Mouse (Mus musculus): ENCODE data around the gene Sntg2. TPM values are rescaled to one million over a fixed set of nuclear protein-coding genes. Genes with fewer than 3 reads are reported as not detected.
A peak's percentile ranks its signal among the peaks of the same experiment; 100 is the strongest.

Gene Sntg2
- polyA plus RNA-seq, 1 experiment from 2014 or later = 2.2 TPM

GRCm38 (mm10) chr12:30313021-30313420 lies 60.2 kb downstream of the Sntg2 start:
- Histone ChIP-seq H3K36me3 (ENCODE audit: control insufficient read depth, insufficient read depth, low read length) (no peaks in the 10 kb centered on the region), H3K27ac (replicated peaks; ENCODE audit: low read depth, low read length) (no peak overlapping the region), H3K27me3 (ENCODE audit: control insufficient read depth, insufficient read depth, low read length) (no peaks in the 10 kb centered on the region), H3K9ac (ENCODE audit: low read length) (no peak overlapping the region), H3K9me3 (ENCODE audit: control insufficient read depth, low read length) (no peaks in the 10 kb centered on the region), H3K4me3 (ENCODE audit: low read depth, low read length) (no peak overlapping the region), H3K4me2 (ENCODE audit: low read depth, severe bottlenecking) (no peak overlapping the region), H3K4me1 (ENCODE audit: control insufficient read depth, insufficient read depth, low read length) (no peaks in the 10 kb centered on the region)
- DNase-seq (ENCODE audit: low spot score) = no peak
- ATAC-seq (ENCODE audit: insufficient number of reproducible peaks, low FRiP score, low TSS enrichment, low read depth) = no peak

GRCm38 (mm10) chr12:30308197-30308939 lies 64.8 kb downstream of the Sntg2 start:
- H3K27me3 ChIP-seq (ENCODE audit: control insufficient read depth, insufficient read depth, low read length) = no peaks in the 10 kb centered on the region
- H3K9ac ChIP-seq (ENCODE audit: low read length) = no peak overlapping the region
- no peak for DNase-seq (ENCODE audit: low spot score)
- no peak overlapping the region for H3K4me3 ChIP-seq (ENCODE audit: low read depth, low read length)
- no peak overlapping the region for H3K4me2 ChIP-seq (ENCODE audit: low read depth, severe bottlenecking)
- no peak for ATAC-seq (ENCODE audit: insufficient number of reproducible peaks, low FRiP score, low TSS enrichment, low read depth)
- H3K9me3 ChIP-seq (ENCODE audit: control insufficient read depth, low read length) = no peaks in the 10 kb centered on the region
- H3K36me3 ChIP-seq (ENCODE audit: control insufficient read depth, insufficient read depth, low read length) = no peaks in the 10 kb centered on the region
- H3K4me1 ChIP-seq (ENCODE audit: control insufficient read depth, insufficient read depth, low read length) = no peaks in the 10 kb centered on the region
- WGBS = 68% methylated on average over 5 of the region's 5 CpGs
- no peak overlapping the region for H3K27ac ChIP-seq (replicated peaks; ENCODE audit: low read depth, low read length)

DNA sequence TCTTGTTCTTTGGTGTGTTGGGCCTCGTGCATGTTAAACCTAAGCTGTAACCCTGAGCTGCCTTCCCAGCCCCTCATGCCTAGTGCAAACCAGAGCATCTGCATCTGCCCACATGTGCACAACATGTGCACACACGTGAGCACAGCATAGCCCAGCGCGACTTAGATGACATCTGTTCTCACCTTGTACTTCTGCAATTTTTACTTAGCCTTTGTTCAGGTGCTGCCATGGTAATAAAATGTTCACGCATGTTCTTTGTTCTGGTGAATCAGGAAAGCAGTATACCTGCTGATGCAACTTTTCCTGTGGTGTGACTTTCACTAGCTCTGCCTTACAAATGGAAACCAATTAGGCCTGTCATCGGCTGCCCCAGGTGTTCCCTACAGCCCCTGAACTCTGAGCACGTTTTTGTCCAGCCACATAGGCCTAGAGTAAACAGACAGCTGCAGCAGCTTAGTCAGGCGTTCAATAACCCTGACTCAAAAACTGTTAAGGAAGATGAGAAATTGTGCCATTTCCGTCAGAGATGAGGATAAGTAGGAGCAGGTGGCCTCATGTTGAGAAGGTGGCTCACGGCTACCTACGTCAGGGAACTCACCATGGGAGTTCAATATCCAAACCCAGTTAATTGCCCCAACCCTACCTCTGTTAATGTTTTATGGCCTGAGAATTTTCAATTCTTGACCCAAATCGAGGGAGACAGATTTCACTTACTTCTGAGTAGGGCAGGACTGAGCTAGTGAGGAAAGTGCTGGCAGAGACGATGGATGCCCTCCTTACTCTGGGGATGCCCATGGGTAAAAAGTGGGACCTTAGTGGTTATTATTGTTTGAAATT lies 80.2 kb downstream of the Sntg2 start:
- WGBS = 45% methylated on average over 13 of the region's 13 CpGs
- Histone ChIP-seq H3K9ac (ENCODE audit: low read length) (no peak overlapping the region), H3K4me1 (ENCODE audit: control insufficient read depth, insufficient read depth, low read length) (peaks cover 3% of the 10 kb centered on the region; the same call in 1 of the 2 replicates), H3K4me2 (ENCODE audit: low read depth, severe bottlenecking) (no peak overlapping the region), H3K27me3 (ENCODE audit: control insufficient read depth, insufficient read depth, low read length) (no peaks in the 10 kb centered on the region), H3K36me3 (ENCODE audit: control insufficient read depth, insufficient read depth, low read length) (no peaks in the 10 kb centered on the region), H3K4me3 (ENCODE audit: low read depth, low read length) (no peak overlapping the region), H3K9me3 (ENCODE audit: control insufficient read depth, low read length) (no peaks in the 10 kb centered on the region), H3K27ac (replicated peaks; ENCODE audit: low read depth, low read length) (no peak overlapping the region)
- ATAC-seq (ENCODE audit: insufficient number of reproducible peaks, low FRiP score, low TSS enrichment, low read depth) (peak; percentile 82), DNase-seq (ENCODE audit: low spot score) (peak; percentile 65)

DNA sequence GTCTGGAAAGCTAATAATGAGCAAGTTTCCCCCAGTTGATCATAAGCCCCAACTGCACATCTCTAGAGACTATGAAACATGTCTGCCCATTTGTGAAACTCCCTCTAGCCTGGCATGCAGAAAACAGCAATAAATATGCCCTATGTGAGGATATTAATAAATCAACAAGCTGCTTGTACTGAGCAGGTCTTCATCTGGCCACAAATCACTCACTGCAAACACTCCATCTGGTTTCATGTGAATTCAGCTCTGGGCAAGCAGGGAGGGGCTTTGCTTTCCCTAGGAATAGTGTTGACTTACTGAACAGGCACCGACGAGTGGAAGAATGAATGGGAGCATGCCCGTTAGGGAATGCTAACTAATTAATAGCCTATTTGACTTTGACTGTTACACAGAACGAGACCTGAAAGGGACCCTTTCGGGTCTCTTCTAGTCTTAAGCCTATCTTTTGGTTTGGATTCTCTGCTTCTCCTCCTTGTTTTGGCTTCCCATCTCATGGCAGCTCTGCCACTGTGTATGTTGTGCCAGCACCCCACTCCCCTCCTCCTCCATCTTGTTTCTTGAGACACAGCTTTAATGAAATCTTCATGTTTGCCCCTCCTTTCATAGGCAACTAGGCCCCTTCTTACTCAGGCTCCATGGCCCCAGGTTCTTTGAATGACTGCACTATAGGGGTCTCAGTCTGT lies 86.1 kb downstream of the Sntg2 start:
- WGBS = 30% methylated on average over 5 of the region's 5 CpGs
- H3K4me1 ChIP-seq (ENCODE audit: control insufficient read depth, insufficient read depth, low read length) = no peaks in the 10 kb centered on the region
- no peak overlapping the region for H3K4me3 ChIP-seq (ENCODE audit: low read depth, low read length)
- H3K36me3 ChIP-seq (ENCODE audit: control insufficient read depth, insufficient read depth, low read length) = no peaks in the 10 kb centered on the region
- no peak; the same call in 1 of the 2 replicates for ATAC-seq (ENCODE audit: insufficient number of reproducible peaks, low FRiP score, low TSS enrichment, low read depth)
- H3K4me2 ChIP-seq (ENCODE audit: low read depth, severe bottlenecking) = no peak overlapping the region
- no peaks in the 10 kb centered on the region for H3K27me3 ChIP-seq (ENCODE audit: control insufficient read depth, insufficient read depth, low read length)
- H3K27ac ChIP-seq (replicated peaks; ENCODE audit: low read depth, low read length) = no peak overlapping the region
- no peaks in the 10 kb centered on the region for H3K9me3 ChIP-seq (ENCODE audit: control insufficient read depth, low read length)
- DNase-seq (ENCODE audit: low spot score) = peak; percentile 52
- no peak overlapping the region for H3K9ac ChIP-seq (ENCODE audit: low read length)

DNA sequence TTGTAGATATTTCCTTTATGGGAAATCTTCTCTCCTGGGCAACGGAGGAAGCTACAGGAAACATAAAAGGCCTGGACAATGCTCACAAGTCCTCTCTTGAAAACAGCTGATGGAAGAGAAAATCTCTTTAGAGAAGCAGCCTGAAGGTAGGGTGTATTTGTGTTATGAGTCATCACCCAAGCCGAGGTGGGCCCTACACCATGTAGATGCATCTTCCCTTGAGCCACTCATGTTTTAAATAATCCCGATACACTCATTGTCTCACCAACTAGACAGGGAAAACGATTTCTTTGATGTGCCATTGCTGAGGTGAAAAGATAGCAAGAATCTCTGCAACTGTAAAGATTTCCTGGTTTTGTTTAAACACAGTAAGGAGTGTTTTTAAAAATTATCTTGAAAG lies 89.4 kb downstream of the Sntg2 start:
- ATAC-seq (ENCODE audit: insufficient number of reproducible peaks, low FRiP score, low TSS enrichment, low read depth) = no peak
- Histone ChIP-seq H3K4me3 (ENCODE audit: low read depth, low read length) (no peak overlapping the region), H3K27ac (replicated peaks; ENCODE audit: low read depth, low read length) (no peak overlapping the region), H3K9ac (ENCODE audit: low read length) (no peak overlapping the region), H3K4me2 (ENCODE audit: low read depth, severe bottlenecking) (no peak overlapping the region), H3K36me3 (ENCODE audit: control insufficient read depth, insufficient read depth, low read length) (no peaks in the 10 kb centered on the region), H3K9me3 (ENCODE audit: control insufficient read depth, low read length) (no peaks in the 10 kb centered on the region), H3K27me3 (ENCODE audit: control insufficient read depth, insufficient read depth, low read length) (no peaks in the 10 kb centered on the region), H3K4me1 (ENCODE audit: control insufficient read depth, insufficient read depth, low read length) (no peaks in the 10 kb centered on the region)
- 81% methylated on average over 4 of the region's 4 CpGs for WGBS
- no peak for DNase-seq (ENCODE audit: low spot score)

DNA sequence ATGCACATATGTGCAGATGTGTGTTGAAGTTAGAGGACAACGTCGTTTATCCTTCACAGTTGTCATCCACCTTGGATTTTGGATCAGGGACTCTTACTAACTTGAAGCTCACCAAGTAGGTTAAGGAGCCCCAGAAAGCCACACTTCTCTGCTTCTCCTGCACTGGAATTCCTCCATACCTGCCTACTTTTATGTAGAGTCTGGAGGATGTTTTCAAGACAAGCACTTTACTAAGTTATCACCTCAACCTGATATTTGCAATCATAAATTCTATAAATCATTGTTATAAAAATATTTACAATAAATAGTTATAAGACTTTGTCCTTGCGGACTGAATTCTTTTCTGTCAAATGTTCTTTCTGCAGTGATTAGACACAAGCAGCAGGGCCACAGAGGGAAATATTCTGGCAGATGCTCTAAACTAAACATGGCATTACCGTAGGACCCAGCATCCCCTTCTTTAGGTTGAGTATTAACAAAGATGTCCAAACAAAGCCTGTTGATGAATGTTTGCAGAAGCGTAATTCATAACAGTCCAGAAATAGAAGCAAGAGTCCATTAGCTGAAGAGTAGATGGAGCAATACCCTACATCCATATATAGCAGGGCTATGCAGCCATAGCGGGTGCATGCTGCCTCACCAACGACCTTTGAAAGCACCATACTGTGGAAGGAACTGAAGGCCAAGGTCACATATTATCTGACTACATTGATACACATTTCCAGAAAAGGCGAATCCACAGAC lies 100.8 kb downstream of the Sntg2 start:
- Histone ChIP-seq H3K4me2 (ENCODE audit: low read depth, severe bottlenecking) (no peak overlapping the region), H3K27me3 (ENCODE audit: control insufficient read depth, insufficient read depth, low read length) (no peaks in the 10 kb centered on the region), H3K27ac (replicated peaks; ENCODE audit: low read depth, low read length) (no peak overlapping the region), H3K4me3 (ENCODE audit: low read depth, low read length) (no peak overlapping the region), H3K9me3 (ENCODE audit: control insufficient read depth, low read length) (no peaks in the 10 kb centered on the region), H3K36me3 (ENCODE audit: control insufficient read depth, insufficient read depth, low read length) (no peaks in the 10 kb centered on the region), H3K4me1 (ENCODE audit: control insufficient read depth, insufficient read depth, low read length) (no peaks in the 10 kb centered on the region), H3K9ac (ENCODE audit: low read length) (no peak overlapping the region)
- WGBS = 90% methylated on average over 8 of the region's 8 CpGs
- no peak for ATAC-seq (ENCODE audit: insufficient number of reproducible peaks, low FRiP score, low TSS enrichment, low read depth)
- DNase-seq (ENCODE audit: low spot score) = no peak

DNA sequence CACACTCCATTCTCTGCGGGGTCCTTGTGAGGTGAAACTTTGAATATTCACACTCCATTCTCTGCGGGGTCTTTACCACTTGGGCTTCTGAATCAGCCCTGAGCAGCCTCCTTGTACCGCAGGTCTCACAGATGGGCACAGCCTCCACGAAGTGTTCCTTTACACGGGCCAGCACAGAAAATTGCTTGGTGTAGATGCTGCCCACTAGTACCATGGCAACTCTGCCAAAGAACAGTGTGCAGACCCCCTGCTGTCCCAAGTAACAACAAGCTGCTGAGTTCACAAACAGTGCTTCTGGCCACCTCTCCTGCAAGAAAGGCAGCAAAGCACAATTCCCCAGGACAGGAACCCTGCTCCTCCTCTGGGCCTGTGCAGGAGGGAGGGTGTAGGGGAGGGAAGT lies 109.0 kb downstream of the Sntg2 start:
- no peaks in the 10 kb centered on the region for H3K36me3 ChIP-seq (ENCODE audit: control insufficient read depth, insufficient read depth, low read length)
- no peak overlapping the region for H3K4me2 ChIP-seq (ENCODE audit: low read depth, severe bottlenecking)
- no peak overlapping the region for H3K9ac ChIP-seq (ENCODE audit: low read length)
- H3K27ac ChIP-seq (replicated peaks; ENCODE audit: low read depth, low read length) = no peak overlapping the region
- DNase-seq (ENCODE audit: low spot score) (no peak), ATAC-seq (ENCODE audit: insufficient number of reproducible peaks, low FRiP score, low TSS enrichment, low read depth) (no peak)
- H3K9me3 ChIP-seq (ENCODE audit: control insufficient read depth, low read length) = no peaks in the 10 kb centered on the region
- peaks cover 6% of the 10 kb centered on the region; the same call in 1 of the 2 replicates for H3K4me1 ChIP-seq (ENCODE audit: control insufficient read depth, insufficient read depth, low read length)
- WGBS = 50% methylated on average over 5 of the region's 5 CpGs
- no peaks in the 10 kb centered on the region for H3K27me3 ChIP-seq (ENCODE audit: control insufficient read depth, insufficient read depth, low read length)
- no peak overlapping the region for H3K4me3 ChIP-seq (ENCODE audit: low read depth, low read length)

DNA sequence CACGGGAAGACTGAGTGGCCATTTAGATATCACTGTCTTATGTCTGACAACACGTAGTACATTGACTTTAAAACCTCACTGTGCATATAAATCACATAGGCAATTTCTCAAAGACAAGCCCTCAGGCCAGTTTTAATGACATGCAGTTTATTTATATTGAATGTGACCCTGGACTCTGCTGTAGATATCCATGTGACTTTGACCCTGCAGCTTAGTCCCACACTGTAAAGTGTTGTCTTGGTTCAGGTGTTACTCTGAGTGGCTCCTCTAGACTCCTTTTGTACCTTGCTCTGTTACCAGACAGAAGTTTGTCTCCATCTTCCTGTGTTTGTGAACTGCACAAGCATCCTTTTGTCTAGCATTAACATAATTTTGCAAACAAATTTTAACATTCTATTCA lies 112.0 kb downstream of the Sntg2 start:
- WGBS = 24% methylated on average over 2 of the region's 2 CpGs
- ATAC-seq (ENCODE audit: insufficient number of reproducible peaks, low FRiP score, low TSS enrichment, low read depth) (no peak), DNase-seq (ENCODE audit: low spot score) (no peak)
- Histone ChIP-seq H3K9me3 (ENCODE audit: control insufficient read depth, low read length) (no peaks in the 10 kb centered on the region), H3K4me3 (ENCODE audit: low read depth, low read length) (no peak overlapping the region), H3K27me3 (ENCODE audit: control insufficient read depth, insufficient read depth, low read length) (no peaks in the 10 kb centered on the region), H3K9ac (ENCODE audit: low read length) (no peak overlapping the region), H3K36me3 (ENCODE audit: control insufficient read depth, insufficient read depth, low read length) (no peaks in the 10 kb centered on the region), H3K4me2 (ENCODE audit: low read depth, severe bottlenecking) (no peak overlapping the region), H3K4me1 (ENCODE audit: control insufficient read depth, insufficient read depth, low read length) (peaks cover 6% of the 10 kb centered on the region; the same call in 1 of the 2 replicates), H3K27ac (replicated peaks; ENCODE audit: low read depth, low read length) (no peak overlapping the region)

Measured in limb, embryonic 11.5 days (tissue).